Mouse (Mus musculus) right cerebral cortex, adult 2 months (tissue): Measurements from ENCODE around the gene Ptprg.
"Not testable (repeated sequence)": the region's sequence is repeated elsewhere in the genome, so short reads cannot be mapped to it uniquely, and the experiment has no call there.

ENCODE experiments used
- DNase-seq, 2 experiments: peaks; one replicate each; pipeline ENCODE4 v3.0.0; 2021 to 2022; ENCODE audit warnings: low spot score in 2 of 2

Ptprg gene

DNA sequence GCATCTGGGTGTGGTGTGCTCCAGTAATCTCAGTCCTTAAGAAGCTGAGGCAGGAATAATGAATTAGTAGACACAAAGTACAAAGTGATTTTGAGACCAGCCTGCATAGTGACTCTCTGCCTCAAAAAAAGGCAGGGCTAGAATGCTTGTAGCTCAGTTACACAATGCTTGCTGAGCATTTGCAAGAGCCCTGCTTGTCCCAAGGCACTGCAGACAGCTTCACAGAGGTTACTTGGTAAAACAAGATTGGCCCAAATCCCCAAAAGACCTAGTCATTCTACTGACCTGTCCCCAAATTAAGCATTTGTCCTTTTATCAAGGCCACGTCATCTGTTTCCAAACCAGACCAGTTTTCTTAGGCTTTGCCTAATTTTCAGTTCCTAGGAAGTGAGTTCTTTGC is 190.4 kb downstream of the Ptprg start:
- DNase-seq: no peak

DNA sequence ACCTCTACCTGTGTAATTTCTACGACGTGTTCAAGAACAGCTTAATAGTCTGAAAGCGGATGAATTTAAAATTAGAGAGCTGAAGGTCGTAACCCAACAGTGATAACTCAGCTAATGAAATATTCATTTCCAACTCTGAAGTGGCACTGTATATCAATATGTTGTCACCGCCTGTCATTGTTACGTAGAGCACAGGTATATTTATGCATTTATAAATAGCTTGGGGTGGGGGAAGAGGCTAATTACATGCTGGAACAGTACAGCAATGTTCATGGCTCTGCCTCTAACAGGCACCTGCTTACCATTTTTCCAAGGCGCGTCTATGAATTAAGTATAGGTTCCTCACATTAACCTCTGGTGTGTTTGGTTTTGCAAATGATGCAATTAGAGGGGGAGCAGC is 199.3 kb downstream of the Ptprg start:
- no peak for DNase-seq

DNA sequence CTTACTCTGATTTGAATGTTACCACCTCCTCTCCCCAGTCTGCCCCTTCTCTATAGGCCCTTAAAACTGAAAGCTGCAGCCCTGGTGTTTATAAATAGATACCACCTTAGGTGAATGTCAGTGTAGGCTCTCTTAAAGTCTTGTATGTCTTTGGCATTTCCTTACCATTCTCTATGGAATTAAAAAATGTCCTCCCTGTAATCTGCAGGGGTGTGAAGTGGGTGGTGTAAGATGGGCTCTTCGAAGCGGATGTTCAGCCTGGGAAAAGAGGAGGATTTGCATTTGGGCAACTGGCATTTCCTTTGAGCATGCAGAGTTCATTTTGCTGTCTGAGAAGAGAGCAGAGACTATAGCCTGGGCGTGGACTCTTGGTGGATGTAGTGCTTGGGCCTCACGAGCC is 201.3 kb downstream of the Ptprg start:
- peak; percentile 27 to 40 for DNase-seq

DNA sequence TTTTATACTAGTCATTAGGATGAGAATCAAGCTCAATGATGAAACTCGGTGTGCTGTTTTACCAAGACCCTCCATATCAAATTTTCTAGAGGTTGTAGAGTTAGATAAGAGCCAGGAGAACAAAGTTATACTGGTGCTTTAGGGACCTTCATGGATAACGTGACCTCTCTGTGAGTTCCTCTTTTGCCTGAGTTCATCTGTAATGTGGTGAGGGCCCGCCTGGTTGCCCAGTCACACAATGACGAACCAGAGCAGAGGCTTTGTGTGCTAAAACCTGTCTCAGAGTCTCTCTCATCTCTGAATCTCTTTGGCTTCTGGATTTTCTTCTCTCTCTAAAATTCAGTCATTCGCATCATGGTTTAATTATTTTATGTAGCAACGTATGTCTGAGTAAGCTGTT is 204.9 kb downstream of the Ptprg start:
- no peak for DNase-seq

DNA sequence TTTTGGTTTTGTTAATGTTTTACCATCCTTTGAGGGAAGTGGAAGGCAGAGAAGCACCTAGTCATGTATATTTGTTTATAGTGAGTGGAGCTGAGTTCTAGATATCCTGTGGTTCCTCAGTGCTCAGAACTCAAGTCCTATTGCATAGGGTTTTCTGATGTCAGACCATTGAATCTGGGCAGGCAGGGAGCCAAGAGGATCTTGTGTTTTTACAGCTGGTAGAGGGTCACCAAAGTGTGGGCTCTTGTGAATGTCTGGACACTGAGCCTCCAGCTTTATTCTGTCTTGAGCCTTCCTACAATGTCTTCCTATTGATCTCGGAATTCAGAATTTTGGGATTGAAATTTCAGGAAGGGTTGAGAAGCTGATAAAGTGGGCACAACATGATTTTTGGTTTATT is 206.0 kb downstream of the Ptprg start:
- no peak for DNase-seq

DNA sequence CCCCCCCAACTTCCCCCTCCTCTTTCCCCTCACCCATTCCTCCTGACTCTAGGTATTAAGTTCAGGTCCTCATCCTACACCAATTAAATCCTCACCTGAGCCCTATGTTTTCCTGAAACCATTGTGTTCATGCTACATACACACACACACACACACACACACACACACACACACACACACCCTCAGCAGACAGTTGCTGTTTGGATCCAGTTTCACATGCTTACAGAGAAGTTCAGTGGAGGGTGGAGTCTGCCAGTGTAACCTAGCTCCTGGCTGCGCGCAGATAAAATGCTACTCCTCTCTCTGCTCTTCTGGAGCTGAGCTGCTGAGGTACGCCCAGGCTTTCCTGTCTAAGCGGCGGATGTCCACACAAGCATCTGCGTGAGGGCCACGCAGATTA is 209.7 kb downstream of the Ptprg start:
- no peak for DNase-seq

DNA sequence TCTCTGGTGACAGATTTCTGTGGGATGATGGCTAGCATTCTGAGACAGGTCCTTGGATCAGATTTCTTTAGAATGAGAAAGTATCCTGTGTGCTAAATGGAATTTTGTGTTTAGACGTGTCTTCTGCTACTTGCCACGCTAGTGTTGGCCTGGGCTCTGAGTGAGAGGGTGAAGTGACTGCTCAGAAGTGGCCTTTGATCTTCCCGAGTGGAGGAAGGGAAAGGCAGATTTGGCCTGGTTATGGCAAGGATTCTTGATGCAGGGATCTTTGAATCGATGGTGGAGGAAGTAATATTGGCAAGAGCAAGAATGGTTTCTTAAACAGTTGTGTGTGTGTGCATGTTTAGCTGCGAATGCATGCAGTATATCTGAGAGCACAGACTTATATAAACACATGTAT is 219.4 kb downstream of the Ptprg start:
- DNase-seq: no peak

DNA sequence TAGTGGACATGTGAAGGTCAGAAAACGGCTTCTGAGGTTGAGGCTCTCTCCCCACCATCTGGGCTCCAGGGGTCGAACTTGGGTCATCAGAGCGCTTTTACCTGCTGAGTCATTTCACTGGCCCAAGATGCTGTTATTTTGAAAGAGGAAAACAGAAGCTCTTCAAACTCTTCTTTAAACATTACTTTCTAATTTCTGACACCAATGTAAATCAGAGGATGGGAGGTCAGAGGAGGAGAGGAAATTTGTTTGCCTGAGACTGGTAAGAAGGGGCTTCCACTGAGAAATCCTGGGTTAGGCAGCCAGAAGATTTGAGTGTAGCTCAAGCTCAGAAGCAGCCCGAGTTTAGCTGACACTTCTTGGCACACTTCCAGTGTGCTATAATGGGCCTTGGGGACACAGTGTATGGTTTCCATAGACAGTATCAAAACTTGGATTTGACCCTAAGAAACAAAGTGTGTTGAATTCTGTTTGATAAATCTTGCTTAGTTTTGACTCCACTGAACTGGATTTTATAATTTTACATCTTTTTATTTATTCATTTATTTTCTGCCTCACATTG is 221.2 kb downstream of the Ptprg start:
- no peak for DNase-seq

DNA sequence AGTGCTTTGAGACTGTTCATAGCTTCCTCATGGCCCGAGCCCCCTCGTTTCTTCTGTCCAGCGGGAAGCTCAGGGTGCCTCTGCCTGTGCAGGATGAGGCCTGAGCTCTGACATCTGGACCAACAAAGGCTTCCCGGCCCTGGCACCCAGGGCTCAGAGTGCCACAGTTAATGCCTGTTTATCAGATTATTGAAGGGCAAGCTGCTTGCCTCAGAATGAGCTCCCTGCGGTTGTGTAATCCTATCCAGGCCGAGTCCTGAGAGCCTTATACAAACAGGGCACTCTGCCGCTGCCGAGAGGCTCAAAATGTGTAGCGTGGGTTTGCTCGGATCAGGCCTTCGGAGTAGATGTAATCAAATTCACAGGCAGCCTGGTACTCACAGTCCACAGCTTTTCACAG is 221.9 kb downstream of the Ptprg start:
- peak in 1 of 2 experiments; percentile 28 for DNase-seq

DNA sequence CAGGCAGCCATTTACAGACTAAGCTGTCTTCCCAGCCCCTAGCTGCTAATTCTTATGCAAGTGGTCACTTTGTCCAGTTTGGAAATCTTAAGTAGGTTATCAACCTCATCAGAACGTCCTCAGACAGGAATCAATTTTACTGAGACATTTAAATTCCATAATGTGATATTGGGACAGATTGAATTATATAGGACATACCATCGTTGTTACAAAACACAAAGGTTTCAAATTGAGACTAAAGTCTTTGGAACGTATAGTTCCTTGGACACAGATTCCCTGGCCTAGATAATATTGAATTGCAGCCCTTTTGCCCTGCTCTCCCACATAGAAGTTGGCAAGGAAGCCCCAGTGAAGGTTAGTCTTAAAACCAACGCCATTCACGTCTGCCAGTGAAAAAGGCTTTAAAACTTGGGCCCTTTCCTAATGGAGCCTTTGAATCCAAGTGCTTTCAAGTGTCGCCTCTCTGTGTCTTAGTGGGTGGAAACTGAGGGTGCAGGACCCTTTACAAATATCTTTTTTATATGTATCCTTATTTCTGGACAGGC is 222.7 kb downstream of the Ptprg start:
- DNase-seq: no peak

DNA sequence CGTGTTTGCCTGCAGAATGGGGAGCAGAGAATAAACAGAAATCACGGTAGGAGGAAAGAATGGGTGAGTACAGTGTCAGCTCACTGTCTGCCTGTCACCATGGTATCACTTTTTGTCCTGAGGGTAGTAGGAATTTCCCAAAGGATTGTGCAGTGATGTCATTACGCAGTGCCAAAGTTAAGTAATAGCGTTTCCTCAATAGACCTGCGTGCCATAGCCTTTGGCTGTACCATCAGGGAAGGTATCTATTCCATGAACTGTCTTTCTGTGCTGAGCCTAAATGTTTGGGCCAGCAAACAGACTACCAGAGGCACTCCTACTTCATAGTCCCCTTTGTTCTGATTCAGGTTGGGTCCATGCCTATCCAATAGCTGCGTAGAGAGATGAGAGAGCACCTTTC is 223.2 kb downstream of the Ptprg start:
- no peak for DNase-seq

DNA sequence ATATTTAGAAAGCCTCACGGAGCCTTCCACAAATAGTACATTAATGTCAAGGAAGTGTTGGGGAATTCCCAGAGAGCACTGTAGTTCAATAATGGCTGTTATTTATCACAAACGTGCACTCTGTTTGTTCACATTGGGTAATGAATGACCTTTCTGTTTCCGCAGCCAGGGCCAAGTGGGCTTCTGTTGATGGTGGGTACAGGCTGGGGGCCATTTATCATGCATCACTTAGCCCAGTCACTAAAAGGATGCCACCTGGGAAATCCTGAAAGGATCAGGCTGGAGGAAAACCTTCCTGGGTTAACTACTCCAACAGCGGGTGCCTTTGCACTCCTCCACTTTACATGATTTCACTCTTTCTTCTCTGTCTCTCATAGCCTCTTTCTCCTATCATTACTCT is 237.9 kb downstream of the Ptprg start:
- DNase-seq: no peak

DNA sequence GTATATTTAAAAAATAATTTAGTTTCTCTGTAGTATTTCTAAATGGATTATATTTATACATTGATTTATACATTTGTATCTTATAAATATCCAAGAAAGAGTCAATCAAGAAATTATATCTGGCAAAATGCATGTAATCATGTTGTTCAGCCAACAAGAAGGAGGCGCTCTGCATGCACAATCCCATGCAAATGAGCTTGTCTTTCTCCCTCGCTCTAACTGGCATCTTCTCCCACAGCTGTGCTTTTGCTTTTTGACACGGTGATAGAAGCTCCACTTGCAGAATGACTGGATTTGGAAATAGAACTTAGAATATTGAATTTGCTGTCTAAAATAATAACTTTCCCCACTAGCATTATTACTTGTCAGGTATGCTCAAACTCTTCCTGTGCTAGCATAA is 240.5 kb downstream of the Ptprg start:
- DNase-seq: no peak

DNA sequence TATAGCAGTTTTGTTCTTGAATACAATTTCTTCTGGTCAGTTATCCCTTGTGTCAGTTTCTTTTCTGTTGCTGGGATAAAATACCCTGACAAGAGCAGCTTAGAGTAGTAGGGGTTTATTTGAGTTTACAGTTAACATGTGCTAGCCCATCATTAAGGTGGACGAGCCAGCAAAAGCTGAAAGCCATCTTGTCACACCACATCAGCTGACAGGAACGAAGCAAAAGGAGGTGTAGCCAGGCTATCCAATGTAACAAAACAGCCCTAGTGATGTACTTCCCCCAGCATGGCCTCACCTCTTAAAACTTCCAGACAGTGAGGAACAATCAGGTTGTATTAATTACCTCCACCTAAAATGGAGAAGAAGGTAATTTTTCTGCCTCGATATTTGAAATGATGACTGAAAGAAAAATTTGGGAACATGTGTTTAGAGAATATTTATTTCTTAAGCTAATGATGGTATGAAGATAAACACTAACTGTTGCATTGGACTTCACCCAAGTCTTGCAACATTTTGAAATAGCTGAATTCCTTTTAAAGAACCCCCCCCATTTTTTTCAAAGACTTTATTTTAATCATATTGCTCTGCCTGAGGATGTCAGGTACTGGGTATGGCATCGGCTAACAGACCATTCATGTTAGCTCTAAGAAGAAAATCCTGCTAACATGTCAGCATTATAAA is 249.2 kb downstream of the Ptprg start:
- no peak for DNase-seq

DNA sequence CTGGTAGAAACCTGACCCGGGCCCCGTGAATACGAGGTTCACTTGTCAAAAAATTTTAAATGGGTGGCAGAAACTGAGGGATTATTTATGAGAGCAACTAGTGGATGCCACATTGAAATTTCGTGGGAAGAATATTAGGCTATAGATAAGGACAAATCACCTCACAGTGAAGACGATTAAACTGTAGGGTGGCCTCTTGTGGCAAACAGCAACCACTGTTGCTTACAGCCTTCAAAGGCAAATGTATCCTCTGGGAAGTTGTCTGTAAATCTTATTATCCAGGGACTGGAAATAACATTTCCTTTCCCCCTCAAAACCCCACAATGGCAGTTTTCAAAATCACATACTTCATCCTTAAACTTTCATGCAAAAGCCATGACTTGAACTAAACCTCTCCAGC is 253.3 kb downstream of the Ptprg start:
- no peak for DNase-seq

DNA sequence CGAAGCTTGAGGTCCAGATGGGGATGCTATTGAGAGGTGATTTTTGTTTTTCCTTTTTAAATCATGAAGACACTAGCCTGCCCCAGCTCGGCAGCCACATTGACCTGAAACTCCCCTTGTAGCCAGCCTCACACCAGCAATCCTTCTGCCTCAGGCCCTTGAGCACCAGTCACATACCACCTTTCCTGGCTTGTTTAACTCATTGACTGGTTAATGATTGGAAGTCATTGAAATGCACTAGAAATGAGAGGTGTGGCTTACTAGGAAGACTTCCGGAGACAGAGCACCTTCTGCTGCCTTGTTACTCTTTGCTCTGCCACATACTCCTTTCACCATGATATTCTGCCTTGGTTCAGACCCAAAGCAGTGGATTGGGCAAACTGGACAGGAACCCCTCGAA is 254.1 kb downstream of the Ptprg start:
- DNase-seq: no peak

DNA sequence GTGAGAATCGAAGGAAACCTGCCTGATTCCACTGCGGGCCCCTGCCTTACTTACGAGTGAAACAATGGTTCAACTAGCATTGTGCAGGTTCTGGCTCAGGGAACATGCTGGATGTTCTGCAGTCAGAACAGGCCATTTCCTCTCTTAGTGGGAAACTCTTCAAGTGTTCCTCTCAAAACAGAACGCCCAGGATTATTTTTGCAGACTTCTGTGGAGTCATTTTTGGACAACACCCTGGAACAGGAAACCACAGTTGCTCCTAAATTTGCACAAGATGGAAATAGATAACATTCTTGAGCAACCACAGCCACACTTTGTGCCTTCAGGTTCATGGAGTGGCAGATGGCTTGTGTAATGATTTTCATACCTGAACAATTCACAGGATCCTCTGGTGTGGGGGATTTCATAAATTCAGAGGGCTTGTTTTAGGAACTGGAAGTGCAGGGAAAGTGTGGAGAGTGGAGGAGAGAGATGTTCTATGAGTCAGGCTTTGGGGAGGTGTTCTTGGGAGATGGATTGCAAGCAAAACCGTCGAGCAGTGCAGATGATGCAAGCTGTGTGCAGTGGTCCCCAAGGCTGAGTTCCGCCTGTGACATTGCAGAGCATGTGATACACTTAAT is 257.9 kb downstream of the Ptprg start:
- DNase-seq: peak; percentile 58 to 59

DNA sequence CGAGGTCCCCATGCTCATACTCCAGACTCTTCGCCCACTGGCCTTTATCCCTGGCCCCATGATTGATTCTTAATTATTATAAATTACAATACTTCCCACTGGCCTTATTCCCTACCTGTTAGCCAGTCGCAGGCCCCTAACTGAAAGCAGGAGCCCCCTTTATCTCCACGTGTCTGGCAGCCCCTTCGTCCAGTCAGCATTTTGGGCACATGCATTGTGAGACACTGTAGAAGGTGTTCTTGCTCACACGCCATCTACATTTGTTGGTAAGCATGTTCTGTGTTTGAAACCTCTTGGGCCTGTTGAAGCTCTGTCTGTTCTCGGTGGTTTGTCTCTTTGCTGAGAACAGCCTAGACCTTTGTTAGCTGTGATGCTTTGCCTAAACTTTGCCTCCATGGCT is 259.0 kb downstream of the Ptprg start:
- DNase-seq: no peak

DNA sequence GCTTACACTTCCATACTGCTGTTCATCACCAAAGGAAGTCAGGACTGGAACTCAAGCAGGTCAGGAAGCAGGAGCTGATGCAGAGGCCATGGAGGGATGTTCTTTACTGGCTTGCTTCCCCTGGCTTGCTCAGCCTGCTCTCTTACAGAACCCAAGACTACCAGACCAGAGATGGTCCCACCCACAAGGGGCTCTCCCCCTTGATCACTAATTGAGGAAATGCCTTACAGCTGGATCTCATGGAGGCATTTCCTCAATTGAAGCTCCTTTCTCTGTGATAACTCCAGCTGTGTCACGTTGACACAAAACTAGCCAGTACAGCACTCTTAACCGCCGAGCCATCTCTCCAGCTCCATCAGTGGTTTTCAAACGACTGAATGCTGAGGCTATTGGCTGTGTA is 261.5 kb downstream of the Ptprg start:
- DNase-seq: not testable (repeated sequence)

DNA sequence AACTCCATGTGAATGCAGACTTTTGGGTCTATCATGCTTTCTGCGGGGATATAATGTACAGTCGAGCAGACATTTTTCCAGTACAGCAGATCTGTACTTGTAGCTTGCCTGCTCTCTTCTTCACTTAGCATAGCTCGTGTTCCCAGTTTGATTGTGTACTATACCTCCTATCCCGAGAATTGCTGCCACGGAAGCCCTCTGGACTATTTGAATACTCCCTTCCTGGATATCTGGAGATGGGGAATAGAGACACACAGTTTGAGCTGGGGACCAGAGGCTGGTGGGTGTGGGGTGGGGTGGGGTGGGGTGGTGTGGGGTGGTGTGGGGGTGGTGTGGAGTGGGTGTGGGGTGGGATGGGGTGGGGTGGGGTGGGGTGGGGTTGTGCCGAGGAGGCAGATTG is 263.9 kb downstream of the Ptprg start:
- no peak for DNase-seq

DNA sequence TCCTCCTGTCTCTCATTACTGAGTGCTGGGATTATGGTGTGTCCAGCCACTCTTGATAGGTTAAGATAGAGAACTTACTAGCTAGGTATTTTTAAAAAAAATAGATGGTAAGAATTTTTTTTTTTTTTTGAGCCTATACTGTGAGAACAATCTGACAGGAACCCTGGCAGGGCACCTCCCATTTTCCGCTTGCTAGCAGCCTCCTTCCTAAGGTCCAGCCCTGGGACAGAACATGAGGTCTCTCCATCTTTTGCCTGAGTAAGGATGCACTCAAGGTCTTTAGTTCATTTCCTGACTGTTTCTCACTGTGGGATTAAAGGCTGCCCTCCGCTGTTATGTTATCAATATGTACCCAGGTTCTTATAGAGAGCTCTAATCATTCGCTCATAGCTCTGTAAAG is 264.7 kb downstream of the Ptprg start:
- DNase-seq: no peak

DNA sequence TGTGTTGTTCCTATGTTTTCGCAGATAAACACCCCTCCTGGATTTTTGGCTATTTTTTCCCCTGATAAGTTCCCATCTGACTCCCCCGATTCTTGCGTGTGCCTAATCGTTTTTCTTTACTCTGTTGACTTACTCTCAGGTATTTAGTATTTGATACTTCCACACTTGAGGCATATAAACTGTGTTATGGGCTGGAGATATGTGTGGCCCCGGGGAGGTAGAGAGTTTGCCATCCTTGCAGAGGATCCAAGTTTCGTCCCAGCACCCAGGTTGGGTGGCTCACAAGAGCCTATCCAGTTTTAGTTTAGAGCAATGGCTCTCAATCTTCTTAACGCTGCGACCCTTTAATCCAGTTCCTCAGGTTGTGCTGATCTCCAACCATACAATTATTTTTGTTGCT is 265.4 kb downstream of the Ptprg start:
- DNase-seq: no peak

DNA sequence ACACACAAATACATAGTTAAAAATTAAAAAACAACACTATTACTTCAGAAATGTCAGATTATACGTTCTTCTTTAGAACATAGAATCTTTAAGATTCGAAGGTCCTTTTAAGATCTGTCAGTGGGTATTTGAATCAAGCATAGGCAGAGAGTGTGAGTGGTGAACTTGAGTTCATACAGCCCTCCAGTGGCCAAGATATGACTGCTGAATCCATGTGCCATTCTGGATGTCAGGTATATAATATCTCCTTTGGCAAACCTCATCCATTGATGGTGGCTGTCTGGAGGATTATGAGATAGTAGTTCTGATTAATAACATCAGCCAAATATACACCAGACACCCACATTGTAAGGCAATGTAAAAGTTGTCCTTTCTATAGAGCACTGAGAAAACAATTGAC is 266.0 kb downstream of the Ptprg start:
- DNase-seq: no peak
